Mouse (Mus musculus): ENCODE measurements around the gene Tnk2. TPM values are rescaled to one million over a fixed set of nuclear protein-coding genes. Genes with fewer than 3 reads are reported as not detected.
A peak's percentile ranks its signal among the peaks of the same experiment; 100 is the strongest.

Tnk2 gene
- polyA plus RNA-seq, 1 experiment from 2014 or later: 17.7 TPM

DNA sequence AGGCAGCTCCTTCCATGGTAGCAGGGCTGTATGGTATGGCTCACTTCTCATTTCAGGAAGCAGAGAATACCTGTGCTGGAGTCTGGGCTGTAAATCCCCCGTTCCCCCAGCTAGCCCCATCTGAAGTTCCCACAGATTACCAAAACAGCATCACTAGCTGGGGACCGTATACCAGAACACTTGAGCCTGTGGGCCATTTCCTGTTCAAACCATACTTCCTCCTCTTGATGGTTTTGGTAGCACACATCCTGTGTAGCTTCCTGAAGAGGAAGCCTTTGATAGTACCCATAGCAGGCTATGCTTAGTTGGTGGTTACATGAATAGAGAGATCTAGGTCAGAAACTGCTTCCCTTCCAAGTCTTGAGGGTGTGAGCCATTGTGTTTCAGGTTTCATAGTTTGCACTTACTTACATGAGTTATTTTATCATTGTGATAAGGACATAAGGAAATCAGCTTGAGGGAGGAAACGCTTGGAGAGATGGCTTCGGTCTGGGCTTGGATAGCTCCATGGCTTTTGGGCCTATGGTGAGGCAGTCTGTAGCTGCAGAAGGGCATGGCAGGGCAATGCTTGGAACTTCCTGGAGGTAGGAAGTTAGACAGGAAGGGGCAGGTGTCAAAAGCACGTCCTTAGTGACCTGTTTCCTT, 7.4 kb downstream of the Tnk2 start:
- Histone ChIP-seq H3K4me2 (replicated peaks) (no peak overlapping the region), H3K36me3 (peaks cover 5% of the 10 kb centered on the region; the same call in 1 of the 2 replicates), H3K27me3 (0 out of 2 replicates have a peak, but pooled peaks cover 3% of the 10 kb centered on the region), H3K9me3 (no peaks in the 10 kb centered on the region), H3K27ac (no peak overlapping the region), H3K9ac (replicated peaks) (no peak overlapping the region), H3K4me3 (replicated peaks) (no peak overlapping the region), H3K4me1 (replicated peaks) (peaks cover 4% of the 10 kb centered on the region)
- no peak for ATAC-seq
- 93% methylated on average over 5 of the region's 5 CpGs for WGBS

DNA sequence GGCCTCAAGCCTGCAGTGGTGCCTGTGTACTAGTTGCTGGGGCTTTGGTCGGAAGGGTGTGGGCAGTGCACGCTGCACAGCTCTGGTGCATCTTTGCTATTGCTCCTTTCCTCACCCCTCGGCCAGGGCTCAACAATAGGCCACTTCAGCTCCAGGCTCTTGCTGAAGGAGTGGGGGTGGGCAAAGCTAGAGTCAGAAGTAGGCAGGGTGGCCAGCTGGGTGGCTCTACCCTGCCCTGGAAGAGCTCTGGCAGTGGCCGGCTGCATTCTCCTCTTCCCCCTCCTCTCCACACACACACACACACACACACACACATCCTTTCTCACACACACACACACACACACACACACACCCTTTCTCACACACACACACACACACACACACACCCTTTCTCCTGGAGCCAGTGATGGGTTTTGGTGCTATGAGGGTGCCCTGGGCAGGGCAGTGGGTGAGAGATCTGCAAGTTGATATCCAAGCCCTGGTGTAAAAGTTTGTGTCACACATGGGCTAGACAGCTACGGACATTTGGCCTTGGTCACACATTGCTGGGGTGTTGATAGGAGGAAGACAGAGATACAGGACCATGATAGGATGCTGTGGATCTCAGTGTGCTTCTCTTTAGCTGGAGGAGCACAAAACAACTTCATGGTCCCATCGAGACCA, 10.5 kb downstream of the Tnk2 start:
- peaks cover 16% of the 10 kb centered on the region for H3K4me1 ChIP-seq (replicated peaks)
- H3K27me3 ChIP-seq: no peaks in the 10 kb centered on the region
- H3K27ac ChIP-seq: no peak overlapping the region
- WGBS: 75% methylated on average over 6 of the region's 6 CpGs
- peaks cover 5% of the 10 kb centered on the region; the same call in 1 of the 2 replicates for H3K36me3 ChIP-seq
- H3K9ac ChIP-seq (replicated peaks): no peak overlapping the region
- H3K4me2 ChIP-seq (replicated peaks): no peak overlapping the region
- ATAC-seq: no peak
- no peaks in the 10 kb centered on the region for H3K9me3 ChIP-seq
- H3K4me3 ChIP-seq (replicated peaks): no peak overlapping the region

DNA sequence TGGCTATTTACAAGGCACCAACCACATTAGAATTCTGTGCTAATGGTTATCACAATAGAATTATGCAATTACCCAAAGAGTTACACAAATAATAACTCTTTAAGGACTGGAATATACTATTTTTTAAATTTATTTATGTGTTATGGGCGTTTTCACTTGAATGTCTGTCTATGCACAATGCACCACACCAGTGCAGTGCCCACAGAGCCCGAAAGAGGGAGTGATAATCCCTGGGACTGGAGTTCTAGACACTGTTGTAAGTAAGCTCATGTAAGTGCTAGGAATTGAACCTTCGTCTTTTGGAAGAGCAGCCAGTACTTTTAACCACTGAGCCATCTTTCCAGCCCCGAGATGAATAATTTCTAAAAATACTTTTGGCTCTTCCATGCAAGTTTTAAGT, 11.9 kb downstream of the Tnk2 start:
- H3K9ac ChIP-seq (replicated peaks): no peak overlapping the region
- no peak overlapping the region for H3K4me2 ChIP-seq (replicated peaks)
- no peaks in the 10 kb centered on the region for H3K27me3 ChIP-seq
- peaks cover 28% of the 10 kb centered on the region for H3K4me1 ChIP-seq (replicated peaks)
- H3K4me3 ChIP-seq (replicated peaks): no peak overlapping the region
- H3K9me3 ChIP-seq: no peaks in the 10 kb centered on the region
- no peak for ATAC-seq
- H3K36me3 ChIP-seq: peaks cover 5% of the 10 kb centered on the region; the same call in 1 of the 2 replicates
- H3K27ac ChIP-seq: no peak overlapping the region
- 91% methylated on average over 4 of the region's 4 CpGs for WGBS

- no peaks in the 10 kb centered on the region for H3K36me3 ChIP-seq
- WGBS: 90% methylated on average over 8 of the region's 8 CpGs
- peaks cover 36% of the 10 kb centered on the region for H3K4me1 ChIP-seq (replicated peaks)
- ATAC-seq: no peak
- no peaks in the 10 kb centered on the region for H3K9me3 ChIP-seq
- no peak overlapping the region for H3K4me3 ChIP-seq (replicated peaks)
- no peak overlapping the region for H3K9ac ChIP-seq (replicated peaks)
- no peak overlapping the region for H3K4me2 ChIP-seq (replicated peaks)
- no peak overlapping the region for H3K27ac ChIP-seq
- no peaks in the 10 kb centered on the region for H3K27me3 ChIP-seq
Measured at GRCm38 (mm10) chr16:32656321-32656720, 12.6 kb downstream of the Tnk2 start.

- WGBS: 80% methylated on average over 8 of the region's 8 CpGs
- no peak overlapping the region for H3K4me3 ChIP-seq (replicated peaks)
- ATAC-seq: no peak
- H3K27me3 ChIP-seq: no peaks in the 10 kb centered on the region
- H3K27ac ChIP-seq: no peak overlapping the region
- no peaks in the 10 kb centered on the region for H3K36me3 ChIP-seq
- no peak overlapping the region for H3K4me2 ChIP-seq (replicated peaks)
- peaks cover 41% of the 10 kb centered on the region for H3K4me1 ChIP-seq (replicated peaks)
- H3K9me3 ChIP-seq: no peaks in the 10 kb centered on the region
- H3K9ac ChIP-seq (replicated peaks): no peak overlapping the region
Measured at GRCm38 (mm10) chr16:32656794-32657193, 13.1 kb downstream of the Tnk2 start.

GRCm38 (mm10) chr16:32657498-32658250, 14.0 kb downstream of the Tnk2 start:
- no peak for ATAC-seq
- no peaks in the 10 kb centered on the region for H3K9me3 ChIP-seq
- no peaks in the 10 kb centered on the region for H3K36me3 ChIP-seq
- H3K4me3 ChIP-seq (replicated peaks): no peak overlapping the region
- 93% methylated on average over 16 of the region's 16 CpGs for WGBS
- no peak overlapping the region for H3K27ac ChIP-seq
- H3K9ac ChIP-seq (replicated peaks): no peak overlapping the region
- peaks cover 49% of the 10 kb centered on the region for H3K4me1 ChIP-seq (replicated peaks)
- no peaks in the 10 kb centered on the region for H3K27me3 ChIP-seq
- H3K4me2 ChIP-seq (replicated peaks): 0 out of 2 replicates have a peak overlapping the region, but pooled peaks have one; percentile 69

- Histone ChIP-seq H3K36me3 (no peaks in the 10 kb centered on the region), H3K27me3 (no peaks in the 10 kb centered on the region), H3K4me1 (replicated peaks) (peaks cover 59% of the 10 kb centered on the region), H3K9ac (replicated peaks) (peak overlapping the region; percentile 76), H3K4me3 (replicated peaks) (peak overlapping the region; percentile 48), H3K9me3 (no peaks in the 10 kb centered on the region), H3K27ac (peak overlapping the region; percentile 85), H3K4me2 (replicated peaks) (peak overlapping the region; percentile 69)
- WGBS: 4% methylated on average over 11 of the region's 21 CpGs
- ATAC-seq: peak; percentile 6
Measured at GRCm38 (mm10) chr16:32658743-32659171, 15.1 kb downstream of the Tnk2 start.

GRCm38 (mm10) chr16:32659385-32659784, 15.7 kb downstream of the Tnk2 start:
- no peaks in the 10 kb centered on the region for H3K36me3 ChIP-seq
- H3K27ac ChIP-seq: peak overlapping the region; percentile 85
- peak overlapping the region; percentile 69 for H3K4me2 ChIP-seq (replicated peaks)
- WGBS: 4% methylated on average over 8 of the region's 8 CpGs
- H3K9me3 ChIP-seq: no peaks in the 10 kb centered on the region
- H3K27me3 ChIP-seq: no peaks in the 10 kb centered on the region
- peak overlapping the region; percentile 76; the same call in 1 of the 2 replicates for H3K9ac ChIP-seq (replicated peaks)
- H3K4me1 ChIP-seq (replicated peaks): peaks cover 66% of the 10 kb centered on the region
- no peak for ATAC-seq
- H3K4me3 ChIP-seq (replicated peaks): peak overlapping the region; percentile 48

DNA sequence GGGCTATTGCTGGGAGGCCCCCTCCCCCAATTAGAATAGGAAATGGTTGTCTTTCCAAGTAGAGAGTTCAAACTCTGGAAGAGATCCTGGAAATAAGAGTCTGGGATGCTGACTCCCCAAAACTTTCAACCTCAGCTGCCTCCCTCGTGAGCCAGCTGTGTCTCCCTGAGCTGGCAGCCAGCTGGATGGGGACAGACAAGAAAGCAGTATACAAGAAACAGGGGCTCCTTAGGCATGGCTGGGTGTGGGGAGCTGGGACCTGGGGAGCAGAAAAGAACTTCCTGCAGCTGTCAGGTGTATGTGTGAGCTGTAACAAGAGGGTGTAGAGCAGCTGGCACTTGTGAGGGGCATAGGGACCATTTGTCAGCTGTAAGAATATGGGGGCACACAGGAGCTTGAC, 16.4 kb downstream of the Tnk2 start:
- ATAC-seq: no peak
- WGBS: 59% methylated on average over 1 of the region's 1 CpGs
- Histone ChIP-seq H3K27me3 (no peaks in the 10 kb centered on the region), H3K4me2 (replicated peaks) (no peak overlapping the region), H3K4me3 (replicated peaks) (no peak overlapping the region), H3K27ac (peak overlapping the region; percentile 85), H3K4me1 (replicated peaks) (peaks cover 70% of the 10 kb centered on the region), H3K9ac (replicated peaks) (peak overlapping the region; percentile 19; the same call in 1 of the 2 replicates), H3K36me3 (no peaks in the 10 kb centered on the region), H3K9me3 (no peaks in the 10 kb centered on the region)

DNA sequence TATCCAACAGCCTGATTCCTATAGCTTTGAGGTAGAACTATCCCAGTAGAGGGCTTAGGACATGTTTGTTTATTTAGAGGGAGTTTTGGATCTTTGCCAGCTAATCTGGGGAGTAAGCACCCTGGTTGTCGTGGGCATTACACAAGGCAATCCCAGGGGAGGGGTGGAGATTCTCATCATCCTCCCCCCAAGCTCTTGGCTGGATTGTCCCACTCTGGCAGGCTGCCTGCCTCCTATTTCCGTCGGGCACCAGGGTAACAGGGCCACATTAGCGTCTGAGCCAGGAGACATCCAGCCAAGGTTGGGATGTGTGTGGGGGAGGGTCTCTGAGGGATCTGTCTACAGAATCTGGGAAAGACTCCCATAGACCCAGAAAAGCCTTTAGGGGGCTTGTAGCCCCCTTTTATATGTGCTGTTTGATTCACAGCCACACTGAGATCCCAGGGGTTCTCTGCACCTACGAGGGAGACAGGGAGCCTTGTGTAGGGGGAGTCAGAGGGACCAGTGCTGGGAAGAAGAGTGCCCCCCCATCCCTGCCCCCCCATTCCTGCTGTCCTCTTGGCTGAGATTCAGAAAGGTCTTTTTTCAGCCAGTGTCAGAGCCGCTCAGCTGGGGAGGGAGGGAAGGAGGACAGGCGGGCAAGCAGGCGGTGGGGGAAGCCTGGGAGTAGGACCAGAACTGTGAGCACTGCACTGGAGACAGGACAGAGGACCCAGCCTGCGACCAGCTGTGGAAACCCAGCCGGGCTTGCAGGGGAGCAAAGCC, 17.1 kb downstream of the Tnk2 start:
- H3K27me3 ChIP-seq: no peaks in the 10 kb centered on the region
- no peaks in the 10 kb centered on the region for H3K9me3 ChIP-seq
- H3K4me2 ChIP-seq (replicated peaks): peak overlapping the region; percentile 46
- H3K9ac ChIP-seq (replicated peaks): peak overlapping the region; percentile 62
- H3K4me1 ChIP-seq (replicated peaks): peaks cover 77% of the 10 kb centered on the region
- no peaks in the 10 kb centered on the region for H3K36me3 ChIP-seq
- WGBS: 18% methylated on average over 9 of the region's 10 CpGs
- peak overlapping the region; percentile 21; the same call in 1 of the 2 replicates for H3K4me3 ChIP-seq (replicated peaks)
- ATAC-seq: peak; percentile 76
- peak overlapping the region; percentile 85 for H3K27ac ChIP-seq

DNA sequence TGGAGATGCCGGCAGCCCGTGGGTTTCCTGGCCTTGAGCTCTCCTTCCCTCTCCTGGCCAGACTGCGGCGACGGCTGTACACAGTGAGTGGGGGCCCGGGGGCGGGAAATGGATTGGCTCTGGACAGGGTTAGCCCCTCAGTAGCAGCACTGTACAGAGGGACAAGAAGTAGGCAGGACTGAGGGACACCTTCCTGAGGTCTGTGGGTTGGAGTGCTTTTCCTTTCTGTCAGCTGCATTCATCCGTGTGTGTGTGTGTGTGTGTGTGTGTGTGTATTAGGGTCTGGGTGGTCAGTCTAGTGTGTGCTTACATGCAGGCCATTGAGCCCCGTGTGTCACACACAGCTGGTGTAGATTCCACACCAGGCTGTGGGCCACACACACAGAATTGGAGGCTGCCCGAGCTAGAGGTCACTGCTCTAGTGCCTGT, 17.8 kb downstream of the Tnk2 start:
- Histone ChIP-seq H3K4me3 (replicated peaks) (peak overlapping the region; percentile 21), H3K27ac (peak overlapping the region; percentile 85), H3K36me3 (no peaks in the 10 kb centered on the region), H3K9ac (replicated peaks) (peak overlapping the region; percentile 62), H3K4me2 (replicated peaks) (peak overlapping the region; percentile 46), H3K9me3 (no peaks in the 10 kb centered on the region), H3K27me3 (no peaks in the 10 kb centered on the region), H3K4me1 (replicated peaks) (peaks cover 84% of the 10 kb centered on the region)
- peak; percentile 29 for ATAC-seq
- 34% methylated on average over 10 of the region's 10 CpGs for WGBS

Measured in midbrain, embryonic 13.5 days (tissue).